Mouse (Mus musculus) heart, embryonic 14.5 days (tissue): Measurements from ENCODE around the gene Otof. TPM values are rescaled to one million over a fixed set of nuclear protein-coding genes. Genes with fewer than 3 reads are reported as not detected.

Experiments
- ATAC-seq: fragments of 200-750 bp; cut with Nextera tagmentation; 2 replicates; pipeline ENCODE4 v1.8.0; 2017; ENCODE audit warnings: low read depth, moderate TSS enrichment; ENCODE audit not compliant: insufficient number of reproducible peaks, insufficient read depth, low FRiP score
- H3K27ac ChIP-seq, 2 experiments: fragments of 200-500 bp in 1 of 2; fragments of 300-500 bp in 1 of 2; sonication (generic) in 1 of 2; replicated peaks in 1 of 2; 2 replicates each; pipeline ENCODE4 v1.5.1; 2012 to 2014; ENCODE audit warnings: low read depth in 2 of 2, low read length in 2 of 2, control low read depth in 1 of 2, mild to moderate bottlenecking in 1 of 2, mixed read lengths in 1 of 2; ENCODE audit not compliant: control insufficient read depth in 1 of 2, insufficient read depth in 1 of 2
- H3K27me3 ChIP-seq: fragments of 300-500 bp; sonication (generic); 2 replicates; pipeline ENCODE4 v1.6.1; 2014; ENCODE audit warnings: mild to moderate bottlenecking, low read length, control low read depth; ENCODE audit not compliant: control insufficient read depth, insufficient read depth
- H3K36me3 ChIP-seq: fragments of 300-500 bp; sonication (generic); 2 replicates; pipeline ENCODE4 v1.6.1; 2014; ENCODE audit warnings: mild to moderate bottlenecking, control low read depth, low read length, mixed read lengths; ENCODE audit not compliant: control insufficient read depth, insufficient read depth
- H3K4me1 ChIP-seq, 2 experiments: fragments of 200-500 bp in 1 of 2; fragments of 300-500 bp in 1 of 2; sonication (generic) in 1 of 2; 2 replicates each; pipeline ENCODE4 v1.6.1; 2012 to 2014; ENCODE audit warnings: low read length in 2 of 2, control low read depth in 1 of 2, mixed read lengths in 1 of 2; ENCODE audit not compliant: control insufficient read depth in 2 of 2, insufficient read depth in 2 of 2
- H3K4me2 ChIP-seq: fragments of 300-500 bp; sonication (generic); 2 replicates; pipeline ENCODE4 v1.6.1; 2014; ENCODE audit warnings: mild to moderate bottlenecking, low read length
- H3K4me3 ChIP-seq, 2 experiments: fragments of 200-500 bp in 1 of 2; fragments of 300-500 bp in 1 of 2; sonication (generic) in 1 of 2; 2 replicates each; pipeline ENCODE4 v1.5.1; 2012 to 2014; ENCODE audit warnings: low read length in 2 of 2, mild to moderate bottlenecking in 2 of 2, control low read depth in 1 of 2, low read depth in 1 of 2, moderate library complexity in 1 of 2; ENCODE audit not compliant: control insufficient read depth in 1 of 2, insufficient read depth in 1 of 2
- H3K9ac ChIP-seq: fragments of 300-500 bp; sonication (generic); 2 replicates; pipeline ENCODE4 v1.6.1; 2014; ENCODE audit warnings: mild to moderate bottlenecking, low read length
- H3K9me3 ChIP-seq: fragments of 300-500 bp; sonication (generic); 2 replicates; pipeline ENCODE4 v1.6.1; 2016; ENCODE audit warnings: low read length, control low read depth; ENCODE audit not compliant: control insufficient read depth
- WGBS: fragments of 180-500 bp; shearing (Covaris S2); extraction: QIAGEN DNeasy Blood & Tissue Kit; methylation state at CpG from one replicate; pipeline ENCODE4 v1.1.7; 2014; 5-methylcytosine and 5-hydroxymethylcytosine counted together
- polyA plus RNA-seq: library from polyadenylated mRNA; unstranded; fragments of >200 nt; fragmentation: Nextera tagmentation; extraction: Ambion mirVana; gene quantifications from 2 replicates; pipeline ENCODE4 v1.2.1, GENCODE M21; 2014

Otof gene
- polyA plus RNA-seq, 1 experiment from 2014 or later = 0.19 TPM

DNA sequence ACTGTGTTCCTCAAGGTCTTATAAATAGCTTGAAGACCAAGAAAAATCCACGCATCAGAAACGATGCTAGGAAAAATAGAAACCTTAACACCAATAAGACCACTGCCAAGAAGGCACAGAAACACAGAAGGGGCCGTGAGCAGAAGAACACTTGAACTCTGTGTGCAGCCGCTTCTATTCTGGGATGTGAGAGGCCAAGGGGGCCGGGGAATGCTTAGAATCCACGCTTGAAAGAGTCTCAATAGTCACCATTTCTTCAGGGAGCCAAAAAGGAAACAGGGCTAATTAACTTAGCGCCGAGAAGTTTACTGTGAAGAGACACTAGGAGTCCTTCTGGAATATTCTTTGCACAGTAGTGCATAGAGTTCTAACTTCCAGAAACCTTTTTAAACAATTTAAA lies 60.6 kb downstream of the Otof start:
- Histone ChIP-seq H3K4me1 (peaks cover 6 to 11% of the 10 kb centered on the region in 2 experiments), H3K9me3 (no peaks in the 10 kb centered on the region), H3K9ac (no peak overlapping the region; the same call in 1 of the 2 replicates), H3K27me3 (no peaks in the 10 kb centered on the region), H3K27ac (peak overlapping the region; percentile 83 to 85), H3K4me3 (no peak overlapping the region), H3K36me3 (no peaks in the 10 kb centered on the region), H3K4me2 (peak overlapping the region; percentile 2; the same call in 1 of the 2 replicates)
- no peak for ATAC-seq
- WGBS = 18% methylated on average over 8 of the region's 8 CpGs

DNA sequence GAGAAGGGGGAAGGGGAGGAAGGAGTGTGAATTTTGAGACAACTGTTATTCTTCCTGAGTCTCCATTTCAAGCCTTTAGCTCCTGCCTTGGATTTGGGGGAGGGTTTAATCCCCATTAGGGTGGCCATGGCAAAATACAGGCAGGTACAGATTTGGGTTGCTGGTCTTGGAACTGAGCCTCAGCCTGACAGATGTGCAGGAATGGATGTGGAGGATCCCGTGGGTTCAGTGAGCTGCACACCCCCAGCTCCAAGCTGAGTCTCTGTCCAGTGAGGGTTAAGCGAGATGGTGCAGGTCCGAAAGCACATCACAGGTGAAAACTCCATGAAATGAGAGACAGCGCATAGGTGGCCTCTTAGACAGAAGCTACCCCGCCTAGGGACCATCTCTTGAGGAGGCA lies 61.2 kb downstream of the Otof start:
- Histone ChIP-seq H3K4me1 (peaks cover 6 to 11% of the 10 kb centered on the region in 2 experiments), H3K4me3 (no peak overlapping the region), H3K27ac (peak overlapping the region; percentile 83 to 85), H3K27me3 (no peaks in the 10 kb centered on the region), H3K9ac (peak overlapping the region; percentile 31), H3K36me3 (no peaks in the 10 kb centered on the region), H3K9me3 (no peaks in the 10 kb centered on the region), H3K4me2 (peak overlapping the region; percentile 2; the same call in 1 of the 2 replicates)
- no peak for ATAC-seq
- 76% methylated on average over 5 of the region's 5 CpGs for WGBS

DNA sequence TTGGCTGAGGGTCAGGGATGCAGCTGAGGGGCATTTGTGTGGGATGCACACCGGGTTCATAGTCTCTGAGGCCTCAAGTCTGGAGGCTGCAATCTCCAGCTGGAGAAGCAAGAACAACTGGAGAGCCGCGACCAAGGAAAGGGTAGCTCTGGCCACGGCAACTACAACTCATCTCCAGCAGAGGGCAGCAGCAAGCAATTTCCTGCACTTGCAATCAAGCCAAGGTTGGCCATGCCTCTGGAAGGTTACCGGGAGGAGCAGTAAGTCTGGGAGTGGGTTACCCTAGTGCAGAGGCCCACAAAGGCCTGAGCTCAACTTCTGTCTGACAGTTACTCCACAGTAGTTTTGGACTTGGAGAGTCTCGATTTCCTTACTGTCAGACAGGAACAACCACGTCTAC lies 70.3 kb downstream of the Otof start:
- ATAC-seq = no peak
- H3K4me2 ChIP-seq = no peak overlapping the region
- no peak overlapping the region for H3K9ac ChIP-seq
- H3K9me3 ChIP-seq = no peaks in the 10 kb centered on the region
- H3K4me3 ChIP-seq = no peak overlapping the region
- peaks cover 2 to 7% of the 10 kb centered on the region in 2 experiments; a peak in 1 of 4 replicates for H3K4me1 ChIP-seq
- H3K27ac ChIP-seq = no peak overlapping the region
- H3K27me3 ChIP-seq = no peaks in the 10 kb centered on the region
- H3K36me3 ChIP-seq = no peaks in the 10 kb centered on the region
- 26% methylated on average over 7 of the region's 7 CpGs for WGBS

DNA sequence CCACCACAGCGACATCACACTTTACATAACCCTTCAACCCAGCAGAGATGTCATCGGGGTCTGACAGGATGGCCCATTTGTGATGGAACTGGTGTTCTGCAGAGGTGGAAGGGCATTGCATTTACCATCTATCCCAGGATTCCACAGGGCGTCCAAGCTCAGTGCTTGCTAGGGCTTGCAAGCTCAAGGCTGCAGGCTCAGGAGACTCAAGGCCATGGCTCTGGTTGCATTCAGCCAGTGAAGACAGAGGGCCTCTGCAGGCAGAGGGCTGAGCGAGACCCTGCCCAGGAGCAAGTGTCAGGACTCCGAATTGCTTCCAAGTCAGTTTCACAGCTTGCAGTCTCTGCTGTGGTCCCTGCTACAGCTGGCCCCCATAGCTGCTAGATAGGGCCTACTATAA lies 71.9 kb downstream of the Otof start:
- 80% methylated on average over 5 of the region's 5 CpGs for WGBS
- no peak overlapping the region for H3K4me3 ChIP-seq
- no peak overlapping the region for H3K9ac ChIP-seq
- no peak overlapping the region for H3K27ac ChIP-seq
- no peak for ATAC-seq
- no peak overlapping the region for H3K4me2 ChIP-seq
- no peaks in the 10 kb centered on the region for H3K9me3 ChIP-seq
- no peaks in the 10 kb centered on the region for H3K27me3 ChIP-seq
- H3K4me1 ChIP-seq = peaks cover 2 to 7% of the 10 kb centered on the region in 2 experiments; a peak in 1 of 4 replicates
- H3K36me3 ChIP-seq = no peaks in the 10 kb centered on the region

DNA sequence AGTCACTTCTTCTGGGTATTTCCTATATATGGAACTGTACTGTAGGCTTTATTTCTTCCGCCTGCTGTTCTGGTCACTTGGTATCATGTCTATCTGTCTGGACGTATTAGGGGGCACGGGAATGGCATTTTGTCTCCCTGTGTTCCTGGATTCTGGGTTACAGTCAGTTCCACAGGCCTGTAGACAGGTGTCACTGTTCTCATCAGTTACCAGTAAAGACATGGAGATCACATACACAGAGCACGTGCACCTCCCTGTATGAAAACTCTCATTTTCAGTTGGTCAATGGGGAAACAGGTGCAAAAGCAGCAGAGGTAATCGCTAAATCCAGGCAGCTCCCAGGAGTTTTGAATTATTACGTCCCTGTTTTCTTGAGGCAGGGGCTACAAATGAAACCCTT lies 74.0 kb downstream of the Otof start:
- Histone ChIP-seq H3K27me3 (no peaks in the 10 kb centered on the region), H3K36me3 (no peaks in the 10 kb centered on the region), H3K4me3 (no peak overlapping the region), H3K4me2 (no peak overlapping the region), H3K27ac (no peak overlapping the region), H3K9ac (no peak overlapping the region), H3K4me1 (peaks cover 2 to 7% of the 10 kb centered on the region in 2 experiments; a peak in 1 of 4 replicates), H3K9me3 (no peaks in the 10 kb centered on the region)
- 72% methylated on average over 6 of the region's 6 CpGs for WGBS
- no peak for ATAC-seq

DNA sequence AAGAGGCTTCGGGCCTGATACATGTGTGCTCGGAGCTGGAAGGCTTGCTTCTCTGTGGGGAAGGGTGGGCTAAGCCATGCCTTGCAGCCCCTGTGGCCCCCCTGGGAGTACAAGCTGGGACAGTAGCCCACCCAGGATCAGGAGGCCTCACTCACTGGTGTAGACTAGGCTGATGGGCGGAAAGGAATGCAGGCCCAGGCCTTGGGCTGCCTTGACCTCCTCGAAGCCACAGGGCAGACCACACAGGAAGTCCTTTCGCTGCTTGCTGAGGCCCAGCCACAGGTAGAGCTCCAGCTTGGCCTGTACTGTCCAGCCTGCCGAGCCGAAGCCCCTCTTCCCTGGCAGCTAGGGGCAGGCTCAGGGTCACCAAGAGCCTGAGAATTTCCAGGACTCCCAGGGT lies 78.9 kb downstream of the Otof start:
- Histone ChIP-seq H3K4me3 (no peak overlapping the region), H3K27me3 (no peaks in the 10 kb centered on the region), H3K36me3 (no peaks in the 10 kb centered on the region), H3K9me3 (no peaks in the 10 kb centered on the region), H3K4me1 (no peaks in the 10 kb centered on the region), H3K4me2 (no peak overlapping the region), H3K27ac (no peak overlapping the region), H3K9ac (no peak overlapping the region)
- ATAC-seq = no peak
- 63% methylated on average over 7 of the region's 7 CpGs for WGBS

DNA sequence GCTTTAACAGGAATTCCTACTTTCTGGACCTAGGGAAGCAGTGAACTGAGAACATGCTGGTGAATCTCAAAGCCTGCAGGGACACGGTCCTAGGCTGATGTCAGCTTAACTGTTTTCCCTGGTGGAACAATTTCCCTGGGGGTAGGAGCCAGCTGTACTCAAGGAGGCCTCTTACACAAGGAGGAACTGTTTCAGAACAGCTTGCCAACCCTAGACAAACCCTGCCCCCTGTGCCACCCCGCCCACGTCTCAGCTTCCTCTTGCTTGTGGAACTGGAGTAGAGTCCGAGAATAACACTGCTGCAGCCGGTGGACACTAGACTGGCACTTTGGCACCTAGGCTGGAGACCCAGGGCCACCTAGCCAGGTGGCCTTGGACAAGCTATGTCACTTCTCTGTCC lies 92.3 kb downstream of the Otof start:
- no peaks in the 10 kb centered on the region for H3K36me3 ChIP-seq
- ATAC-seq = no peak
- peaks cover 4% of the 10 kb centered on the region; the same call in 1 of the 2 replicates for H3K27me3 ChIP-seq
- no peak overlapping the region for H3K9ac ChIP-seq
- no peak overlapping the region for H3K4me2 ChIP-seq
- H3K27ac ChIP-seq = no peak overlapping the region
- WGBS = 58% methylated on average over 5 of the region's 5 CpGs
- H3K9me3 ChIP-seq = no peaks in the 10 kb centered on the region
- no peak overlapping the region for H3K4me3 ChIP-seq
- no peaks in the 10 kb centered on the region for H3K4me1 ChIP-seq

DNA sequence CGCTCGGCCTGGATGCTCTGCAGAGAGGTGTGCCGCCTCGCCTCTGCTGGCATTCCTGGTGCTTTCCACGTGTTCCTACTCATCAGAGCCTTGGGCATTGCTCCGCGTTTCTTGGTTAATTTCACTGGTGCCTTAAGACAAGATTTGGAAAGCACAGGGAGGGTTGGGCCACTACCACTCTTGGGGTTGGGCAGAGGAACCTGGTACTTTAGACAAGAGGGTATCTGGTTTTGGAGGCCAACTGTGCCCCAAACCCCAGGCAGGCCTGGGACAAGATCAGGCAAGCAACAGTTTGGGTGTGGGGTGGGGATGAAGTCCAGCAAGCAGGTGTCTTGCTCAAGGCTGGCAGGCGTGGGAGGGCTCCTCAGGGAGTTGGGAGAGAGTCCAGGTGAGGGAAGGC lies 94.3 kb downstream of the Otof start:
- peaks cover 4% of the 10 kb centered on the region; the same call in 1 of the 2 replicates for H3K27me3 ChIP-seq

More for the DNA sequence above, 94.3 kb downstream of the Otof start:
- no peaks in the 10 kb centered on the region for H3K4me1 ChIP-seq
- no peak overlapping the region for H3K9ac ChIP-seq
- H3K36me3 ChIP-seq = no peaks in the 10 kb centered on the region
- H3K27ac ChIP-seq = no peak overlapping the region
- H3K9me3 ChIP-seq = no peaks in the 10 kb centered on the region
- H3K4me3 ChIP-seq = no peak overlapping the region
- no peak for ATAC-seq
- H3K4me2 ChIP-seq = no peak overlapping the region
- WGBS = 80% methylated on average over 8 of the region's 8 CpGs
